Mouse (Mus musculus) megakaryocyte, adult 5-6 weeks (primary cell): ENCODE data around the gene Dgcr8. TPM values are rescaled to one million over a fixed set of nuclear protein-coding genes. Genes with fewer than 3 reads are reported as not detected.
A peak's percentile ranks its signal among the peaks of the same experiment; 100 is the strongest.

ENCODE experiments used
- ATAC-seq: 2 replicates; pipeline ENCODE4 v1.8.0; 2016; ENCODE audit warnings: mild to moderate bottlenecking, inconsistent platforms; ENCODE audit not compliant: poor library complexity, severe bottlenecking
- total RNA-seq, 2 experiments: library from RNA; stranded (forward) in 1 of 2; stranded (reverse) in 1 of 2; fragments of 153-499, 151-499 nt in 1 of 2; fragments of 221-1000, 200-1000 nt in 1 of 2; gene quantifications; 2 replicates each; pipeline versions ENCODE4 v1.2.3 to v1.2.4; 2015 to 2017

Dgcr8 gene
- total RNA-seq (2015) = 23.3 and 32.1 TPM in 2 replicates
- total RNA-seq (2017) = 33.2 and 40.2 TPM in 2 replicates

- ATAC-seq = peak; percentile 97
These were observed at the start of gene Dgcr8 for GRCm38 (mm10) chr16:18289067-18289588. TSS of gene Dgcr8 (minus strand) at chr16:18289246.

DNA sequence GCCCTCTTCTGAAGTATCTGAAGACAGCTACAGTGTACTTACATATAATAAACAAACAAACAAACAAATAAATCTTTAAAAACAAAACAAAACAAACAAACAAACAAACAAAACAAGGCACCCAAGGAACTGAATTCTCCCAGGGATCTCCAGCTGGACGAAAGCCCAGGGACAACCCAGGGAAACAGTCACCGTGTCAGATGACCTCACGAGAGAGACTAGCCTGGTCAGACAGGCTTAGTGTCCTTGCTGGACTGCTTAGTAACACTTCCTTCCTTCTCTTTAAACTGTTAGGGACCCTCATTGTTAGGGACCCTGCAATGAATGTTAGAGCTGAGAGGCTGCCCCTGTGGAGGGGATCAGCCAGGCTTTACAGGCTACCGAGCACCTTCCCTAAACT, 48.2 kb upstream of the Dgcr8 start:
- no peak for ATAC-seq

GRCm38 (mm10) chr16:18335981-18336380, 46.9 kb upstream of the Dgcr8 start:
- ATAC-seq = no peak

DNA sequence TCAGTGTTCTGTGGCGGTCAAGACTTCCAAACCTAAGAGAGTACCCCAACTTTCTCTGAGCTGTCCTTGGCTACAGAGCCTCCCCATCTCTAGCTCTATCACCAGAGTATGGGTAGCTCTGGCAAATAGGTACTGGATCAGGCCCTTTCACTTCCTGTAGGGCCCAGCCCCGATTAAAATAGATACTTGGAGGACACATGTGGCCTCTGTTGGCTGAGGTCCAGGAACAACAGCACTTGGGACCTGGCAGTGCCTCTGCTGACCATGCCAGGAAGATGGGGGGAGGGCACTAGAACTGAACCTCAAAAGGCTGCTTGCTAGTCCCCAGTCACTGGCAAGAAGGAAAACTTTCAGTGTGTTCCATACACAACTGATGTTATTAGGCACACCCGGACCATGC, 44.9 kb upstream of the Dgcr8 start:
- ATAC-seq = no peak

GRCm38 (mm10) chr16:18328524-18328923, 39.5 kb upstream of the Dgcr8 start:
- ATAC-seq = no peak

DNA sequence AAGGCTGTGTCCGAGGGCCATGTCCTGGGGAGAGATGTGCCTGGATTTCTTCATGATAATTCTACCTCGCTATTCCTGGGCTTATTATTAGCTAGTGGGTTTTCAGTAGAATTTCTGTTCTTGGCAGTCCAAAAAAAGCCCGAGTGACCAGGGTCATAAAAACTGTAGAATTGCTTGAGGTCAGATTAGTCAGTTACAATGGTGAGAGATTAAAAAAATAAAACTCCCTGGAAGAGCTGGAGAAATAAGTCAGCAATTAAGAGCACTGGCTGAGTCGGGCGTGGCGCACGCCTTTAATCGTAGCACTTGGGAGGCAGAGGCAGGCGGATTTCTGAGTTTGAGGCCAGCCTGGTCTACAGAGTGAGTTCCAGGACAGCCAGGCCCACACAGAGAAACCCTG, 38.9 kb upstream of the Dgcr8 start:
- no peak for ATAC-seq

- ATAC-seq = no peak
These were observed 36.7 kb upstream of the Dgcr8 start for GRCm38 (mm10) chr16:18325741-18326140.

GRCm38 (mm10) chr16:18324031-18324430, 35.0 kb upstream of the Dgcr8 start:
- ATAC-seq = no peak

- ATAC-seq = no peak
These were observed 34.4 kb upstream of the Dgcr8 start for GRCm38 (mm10) chr16:18323460-18323859.

DNA sequence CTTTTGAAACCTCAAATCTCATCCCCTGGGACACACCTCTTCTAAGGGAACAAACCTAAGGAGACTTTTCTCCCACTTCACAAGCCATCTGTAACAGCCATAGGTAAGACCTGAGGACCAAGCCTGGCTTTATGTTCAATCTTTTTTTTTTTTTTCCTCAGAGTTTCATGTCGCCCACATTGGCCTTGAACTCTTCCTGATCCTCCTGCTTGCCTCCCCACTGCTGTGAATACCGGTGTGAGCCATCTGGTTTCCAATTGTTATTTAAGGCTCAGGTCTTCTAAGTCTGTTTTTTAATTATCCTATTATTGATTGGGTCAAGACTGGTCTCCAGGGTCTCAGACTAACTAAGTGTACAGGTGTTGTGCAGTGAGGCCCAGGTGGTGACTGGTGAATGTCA, 32.4 kb upstream of the Dgcr8 start:
- ATAC-seq = no peak

GRCm38 (mm10) chr16:18318992-18319391, 29.9 kb upstream of the Dgcr8 start:
- ATAC-seq = no peak

DNA sequence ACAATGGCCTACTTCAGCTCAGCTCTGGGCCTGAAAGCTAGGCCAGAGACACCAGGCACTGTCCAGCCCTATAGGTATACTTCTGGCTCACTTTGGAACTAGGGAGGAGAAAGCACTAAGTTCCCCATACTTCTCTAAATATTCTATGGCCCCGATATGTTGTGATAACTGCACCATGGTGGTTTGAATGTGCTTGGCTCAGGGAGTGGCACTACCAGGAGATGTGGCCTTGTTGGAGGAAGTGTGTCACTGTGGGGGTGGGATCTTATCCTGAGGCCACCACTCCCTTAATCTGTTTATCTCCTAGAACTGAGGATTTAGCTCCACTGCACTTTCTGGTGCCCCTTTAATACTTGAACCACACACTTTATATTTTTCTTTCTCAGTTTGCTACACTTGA, 19.1 kb upstream of the Dgcr8 start:
- no peak for ATAC-seq

- 0 out of 2 replicates have a peak, but pooled peaks have one; percentile 1 for ATAC-seq
These were observed 568 bp upstream of the Dgcr8 start for GRCm38 (mm10) chr16:18289614-18290013.

- ATAC-seq = peak; percentile 79
These were observed 425 bp downstream of the Dgcr8 start for GRCm38 (mm10) chr16:18288581-18289061.

GRCm38 (mm10) chr16:18288166-18288565, 880 bp downstream of the Dgcr8 start:
- ATAC-seq = no peak

DNA sequence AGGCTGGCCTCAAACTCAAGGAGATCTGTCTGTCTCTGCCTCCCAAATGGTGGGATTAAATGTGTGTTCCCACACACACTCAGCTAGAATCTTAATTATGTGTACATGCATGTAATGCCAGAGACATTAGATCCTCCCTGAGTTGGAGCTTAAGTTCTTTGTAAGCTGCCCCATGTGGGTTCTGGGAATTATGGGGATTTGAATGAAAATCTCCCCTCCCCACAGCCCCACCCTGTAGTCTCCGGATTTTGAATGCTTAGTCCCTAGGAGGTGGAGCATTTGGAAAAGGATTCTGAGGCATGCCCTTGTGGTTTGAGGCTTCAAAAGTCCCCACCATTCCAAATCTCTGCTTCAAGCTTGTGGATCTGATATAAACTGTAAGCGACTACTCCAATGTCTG, 13.9 kb downstream of the Dgcr8 start:
- ATAC-seq = no peak

DNA sequence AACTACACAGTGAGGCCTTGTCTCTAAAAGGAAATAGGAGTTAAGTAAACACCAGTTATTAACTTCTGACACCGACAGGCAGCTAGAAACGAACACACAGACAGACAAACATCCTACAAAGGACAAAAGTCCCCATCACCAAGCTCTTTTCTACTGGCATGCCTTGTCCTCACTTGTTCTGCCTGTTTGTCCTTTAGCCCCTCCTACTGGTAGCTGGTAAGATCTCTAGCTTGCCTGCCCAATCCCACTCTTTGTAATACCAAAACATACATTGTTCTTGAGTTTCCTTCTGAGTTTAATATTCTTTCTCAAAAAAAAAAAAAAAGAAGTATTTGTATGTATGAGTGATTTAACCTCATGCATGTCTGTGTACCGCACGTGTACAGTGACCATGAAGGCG, 20.9 kb downstream of the Dgcr8 start:
- ATAC-seq = no peak

DNA sequence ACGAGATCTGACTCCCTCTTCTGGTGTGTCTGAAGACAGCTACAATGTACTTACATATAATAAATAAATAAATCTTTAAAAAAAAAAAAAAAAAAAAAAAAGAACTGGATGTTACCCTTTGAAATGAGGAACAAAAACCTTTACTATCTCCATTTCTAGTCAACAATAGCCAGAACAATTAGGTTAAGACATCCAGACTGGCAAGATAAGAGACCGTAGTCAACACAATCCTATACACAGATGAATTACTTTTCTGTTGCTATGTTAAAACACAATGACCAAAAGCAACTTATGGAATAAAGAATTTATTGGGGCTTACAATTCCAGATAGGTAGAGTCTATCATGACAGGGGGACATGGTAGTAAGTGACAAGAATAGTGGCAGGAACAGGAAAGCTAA, 24.0 kb downstream of the Dgcr8 start:
- ATAC-seq = no peak

DNA sequence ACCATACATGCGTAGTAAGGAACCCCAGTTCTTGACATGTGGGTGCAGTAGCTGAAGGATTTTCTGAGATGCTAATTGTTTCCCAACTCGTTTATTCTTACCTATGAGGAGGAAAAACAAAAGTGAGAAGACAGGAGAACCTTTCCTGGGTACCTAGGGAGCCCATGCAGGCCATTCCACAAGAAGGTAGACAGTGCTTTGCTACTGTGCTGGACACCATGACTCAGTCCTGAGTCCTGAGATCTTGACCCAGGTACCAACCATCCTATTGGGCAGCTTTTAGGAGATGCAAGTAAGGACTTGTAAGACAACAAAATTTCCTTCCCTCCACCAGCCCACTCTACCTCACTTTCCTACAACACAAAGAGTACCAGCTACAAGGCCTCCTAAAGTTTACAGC, 30.8 kb downstream of the Dgcr8 start, which contains the start of gene Gm49776:
Gene Gm49776 (minus strand): TSS at position 101 of the 400 bp plus-strand sequence.
- ATAC-seq = no peak

GRCm38 (mm10) chr16:18253866-18254265, 35.2 kb downstream of the Dgcr8 start:
- no peak for ATAC-seq

DNA sequence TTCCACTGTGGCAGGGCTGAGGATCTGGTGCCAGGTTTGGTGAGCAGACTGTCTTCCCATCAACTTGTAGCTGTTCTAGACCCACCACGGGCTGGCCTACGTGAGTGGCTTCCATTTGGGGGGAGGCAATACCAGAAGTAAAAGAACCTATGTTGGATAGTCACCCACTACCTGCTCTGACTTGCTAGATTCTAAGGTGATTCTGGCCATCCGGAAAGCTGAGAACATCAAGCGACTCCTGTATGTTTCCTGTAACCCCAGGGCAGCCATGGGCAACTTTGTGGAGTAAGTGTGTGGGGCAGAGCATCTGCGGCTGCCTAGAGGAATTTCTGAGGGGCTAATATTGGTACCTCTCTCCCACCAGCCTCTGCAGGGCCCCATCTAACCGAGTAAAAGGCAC, 36.3 kb downstream of the Dgcr8 start:
- ATAC-seq = no peak

- ATAC-seq = no peak
These were observed 37.9 kb downstream of the Dgcr8 start for GRCm38 (mm10) chr16:18250828-18251790.
